Mouse (Mus musculus): ENCODE data around the gene Gss.

The Gss gene

DNA sequence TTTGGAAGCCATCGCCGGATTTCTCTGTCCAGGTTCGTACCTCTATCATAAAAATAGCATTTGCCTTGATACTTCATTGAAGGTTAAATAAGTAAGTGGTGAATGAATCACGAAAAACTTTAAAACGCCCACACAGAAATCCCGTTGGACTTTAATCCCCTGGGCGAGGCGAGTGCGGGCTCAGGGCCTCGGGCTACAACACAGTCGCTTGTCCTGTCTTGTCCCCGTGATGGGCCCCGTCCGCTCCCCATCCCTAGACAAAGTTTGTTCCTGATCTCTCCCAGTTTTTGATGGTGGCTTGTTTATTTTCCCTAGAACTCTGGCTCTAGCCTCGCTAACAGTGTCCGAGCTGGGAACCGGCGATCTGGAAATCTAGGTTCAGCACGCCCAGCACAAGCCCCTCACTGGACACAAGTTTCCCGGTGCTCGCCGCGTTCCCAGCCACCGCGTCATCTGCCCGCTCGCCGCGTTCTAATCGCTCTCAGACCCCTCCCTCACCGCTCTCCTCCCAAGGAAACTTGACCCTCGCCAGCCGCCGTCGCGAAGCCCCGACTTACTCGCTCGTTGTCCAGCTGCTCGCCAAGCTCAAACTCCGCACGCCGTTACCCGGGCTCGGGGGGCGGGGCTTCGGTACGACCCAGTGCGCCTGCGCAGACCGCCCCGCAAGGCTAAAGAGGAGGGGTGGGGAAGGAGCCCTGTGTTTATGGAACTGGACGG lies at the start of gene Gss:
Gss (minus strand) TSS at position 674 of the 717 bp plus-strand sequence.
- peak; percentile 96 to 99 for DNase-seq

DNA sequence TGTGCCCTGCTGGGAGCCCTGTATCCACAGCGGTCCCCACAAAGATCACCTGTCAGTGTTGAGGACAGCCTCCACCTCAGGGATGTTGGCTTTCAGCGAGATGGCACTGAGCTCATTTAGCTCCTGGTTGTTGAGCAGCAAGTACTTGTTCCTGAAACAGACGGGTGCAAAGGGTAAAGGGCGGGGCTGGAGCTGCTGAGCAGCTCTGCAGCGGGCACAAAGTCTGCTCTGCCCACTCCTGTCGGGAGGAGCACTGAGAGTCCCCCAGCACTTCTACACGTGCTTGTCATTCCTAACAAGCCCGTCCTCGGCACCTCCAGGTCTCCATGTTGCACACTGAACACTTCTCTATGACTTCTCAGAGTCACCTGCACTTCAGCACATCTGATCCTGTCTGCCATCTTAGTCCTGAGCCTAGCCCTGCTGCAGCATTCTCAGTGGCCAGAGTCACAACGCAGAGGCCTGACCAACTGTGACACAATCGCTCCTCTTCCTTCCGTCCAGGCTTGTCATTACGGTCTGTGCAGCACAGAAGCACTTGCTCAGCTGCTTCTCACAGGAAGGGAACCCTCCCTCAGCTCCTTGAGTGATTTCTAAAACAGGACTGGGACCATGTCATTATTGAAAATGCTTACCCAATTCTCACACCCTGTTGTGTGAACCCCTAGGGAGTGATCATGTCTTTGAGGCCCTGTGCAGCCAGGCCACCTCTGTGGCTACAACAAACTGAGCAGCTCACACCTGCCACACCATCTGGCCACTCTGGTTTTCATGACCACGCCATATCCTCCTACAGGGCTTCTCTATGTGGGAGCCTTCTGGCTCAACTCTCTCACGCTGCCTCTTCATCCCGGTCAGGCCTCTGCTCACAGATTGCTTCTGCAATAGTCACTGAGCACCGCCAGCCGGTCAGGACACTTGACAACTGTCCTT lies 49.2 kb upstream of the Gss start:
- peak; percentile 44 to 49 for DNase-seq

DNA sequence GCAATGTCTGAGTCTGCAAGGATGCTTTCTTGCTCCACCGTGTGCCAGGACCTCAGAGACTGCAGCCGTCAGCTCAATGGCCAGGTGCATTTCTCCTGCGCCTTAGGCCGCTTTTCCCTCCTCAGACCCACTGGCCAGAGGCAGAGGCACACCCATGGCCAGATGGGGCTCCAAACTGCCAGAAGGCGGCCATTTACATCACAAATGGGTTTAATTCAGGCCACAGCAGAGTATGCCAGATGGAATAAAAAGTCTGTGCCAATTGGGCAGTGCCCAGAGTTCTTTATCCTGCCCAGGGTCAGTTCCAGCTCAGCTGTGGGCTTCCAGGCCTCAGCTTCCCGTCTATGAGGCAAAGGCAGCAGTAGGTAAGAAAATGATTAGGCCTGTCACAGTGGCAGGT lies 48.0 kb upstream of the Gss start:
- peak; percentile 78 to 82 for DNase-seq

DNA sequence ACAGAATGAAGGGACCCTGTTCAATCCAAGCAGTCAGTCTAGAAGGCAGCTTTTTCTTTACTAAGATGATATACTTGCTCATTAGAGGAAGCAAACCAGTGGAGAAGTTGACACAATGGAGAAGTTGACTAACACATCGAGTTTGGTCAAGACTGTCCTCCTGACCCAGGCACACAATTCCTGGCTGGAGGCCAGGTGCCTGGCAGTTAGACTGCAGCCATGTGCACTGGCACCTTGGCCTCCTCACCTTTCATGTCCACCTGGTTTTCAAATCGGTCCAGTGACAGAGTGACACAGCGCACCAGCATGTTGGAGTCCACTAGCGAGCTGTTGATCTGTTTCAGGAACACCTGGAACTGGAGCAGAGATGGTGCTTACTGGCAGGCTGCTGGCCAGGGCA lies 44.8 kb upstream of the Gss start:
- DNase-seq: peak in 1 of 2 experiments; percentile 44

DNA sequence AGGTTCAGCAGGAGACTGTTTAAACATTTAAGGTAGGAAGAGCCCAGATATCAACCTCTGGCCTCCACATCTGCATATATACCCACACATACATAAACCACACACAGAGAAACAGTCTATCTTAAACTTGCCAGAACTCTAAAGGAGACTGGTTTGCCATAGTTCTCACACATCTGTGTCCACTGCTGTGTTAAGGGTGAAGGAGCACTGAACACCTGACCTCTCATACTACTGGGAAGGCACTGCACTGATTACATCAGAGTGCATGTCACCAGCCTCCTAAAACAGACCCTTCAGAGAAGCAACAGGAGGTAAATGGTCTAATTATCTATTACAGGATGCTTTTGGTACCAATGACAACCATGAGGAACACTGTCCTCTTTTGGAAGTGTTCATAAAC lies 44.3 kb upstream of the Gss start:
- DNase-seq: no peak

DNA sequence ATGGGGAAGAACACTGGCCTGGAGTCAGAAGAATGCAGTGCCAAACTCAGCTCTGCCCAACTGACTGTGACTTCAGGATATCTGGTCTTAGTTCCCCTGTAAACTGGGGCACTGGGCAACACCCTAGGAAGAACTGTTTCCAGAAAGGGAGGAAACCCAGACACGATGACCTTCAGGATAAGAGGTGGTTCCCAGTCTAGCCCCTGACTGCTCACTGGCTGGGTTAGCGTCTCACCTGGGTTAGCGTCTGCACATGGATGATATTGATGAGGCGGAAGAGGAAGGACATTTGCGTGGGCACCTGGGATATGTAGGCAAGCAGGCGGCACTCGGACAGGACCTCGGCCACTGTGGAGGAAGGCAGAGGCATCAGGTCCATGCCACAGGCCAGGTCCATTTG lies 43.4 kb upstream of the Gss start:
- DNase-seq: peak in 1 of 2 experiments; percentile 28

DNA sequence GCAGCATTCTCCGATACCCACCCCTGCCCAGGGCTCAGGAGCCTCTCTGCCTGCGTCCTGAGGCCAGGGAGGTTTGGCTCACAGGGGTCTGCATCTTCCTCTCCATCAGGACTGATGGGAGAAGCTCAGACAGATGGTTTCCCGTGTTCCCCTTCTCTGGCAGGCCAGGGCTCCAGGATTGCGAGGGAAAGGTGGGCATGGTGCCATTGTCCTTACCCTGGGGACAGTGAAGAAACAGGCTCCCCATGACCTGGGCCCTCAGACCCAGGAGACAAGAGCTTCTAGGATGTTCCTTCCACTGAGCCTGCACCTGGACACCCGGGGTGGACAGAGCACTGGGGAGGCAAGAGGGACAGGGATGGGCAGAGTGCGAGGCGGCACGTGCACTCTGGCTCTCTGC lies 42.0 kb upstream of the Gss start:
- peak in 1 of 2 experiments; percentile 44 for DNase-seq

DNA sequence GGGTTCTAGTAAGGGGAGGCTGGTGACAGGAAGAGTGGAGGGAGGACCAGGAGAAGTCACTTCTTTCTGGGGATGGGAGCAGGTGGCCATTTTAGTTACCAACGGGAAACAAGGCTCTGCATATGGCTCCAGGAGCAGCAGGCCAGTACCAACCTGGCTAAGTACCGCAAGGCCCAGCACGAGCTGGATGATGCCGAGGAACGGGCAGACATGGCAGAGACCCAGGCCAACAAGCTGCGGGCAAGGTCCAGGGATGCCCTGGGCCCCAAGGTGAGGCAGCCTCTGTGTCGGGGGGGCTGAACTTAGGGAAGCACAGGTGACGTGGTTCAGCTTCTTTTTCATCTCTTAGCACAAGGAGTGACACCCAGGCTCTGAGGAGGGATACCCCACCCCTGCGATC lies 41.1 kb upstream of the Gss start:
- peak; percentile 58 to 62 for DNase-seq

DNA sequence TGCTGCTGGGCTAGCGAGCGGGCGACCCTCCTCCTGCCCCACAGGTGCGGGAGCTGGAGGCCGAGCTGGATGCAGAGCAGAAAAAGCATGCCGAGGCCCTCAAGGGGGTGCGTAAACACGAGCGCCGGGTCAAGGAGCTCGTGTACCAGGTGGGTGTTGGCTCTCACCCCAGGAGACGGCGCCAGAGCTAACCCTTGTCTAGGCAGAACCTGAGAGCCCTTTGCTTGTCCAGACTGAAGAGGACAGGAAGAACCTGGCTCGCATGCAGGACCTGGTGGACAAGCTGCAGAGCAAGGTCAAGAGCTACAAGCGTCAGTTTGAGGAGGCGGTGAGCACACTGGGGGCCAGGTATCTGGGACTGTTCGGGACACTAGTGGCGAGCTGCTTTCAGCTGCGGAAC lies 40.5 kb upstream of the Gss start:
- DNase-seq: peak in 1 of 2 experiments; percentile 30

DNA sequence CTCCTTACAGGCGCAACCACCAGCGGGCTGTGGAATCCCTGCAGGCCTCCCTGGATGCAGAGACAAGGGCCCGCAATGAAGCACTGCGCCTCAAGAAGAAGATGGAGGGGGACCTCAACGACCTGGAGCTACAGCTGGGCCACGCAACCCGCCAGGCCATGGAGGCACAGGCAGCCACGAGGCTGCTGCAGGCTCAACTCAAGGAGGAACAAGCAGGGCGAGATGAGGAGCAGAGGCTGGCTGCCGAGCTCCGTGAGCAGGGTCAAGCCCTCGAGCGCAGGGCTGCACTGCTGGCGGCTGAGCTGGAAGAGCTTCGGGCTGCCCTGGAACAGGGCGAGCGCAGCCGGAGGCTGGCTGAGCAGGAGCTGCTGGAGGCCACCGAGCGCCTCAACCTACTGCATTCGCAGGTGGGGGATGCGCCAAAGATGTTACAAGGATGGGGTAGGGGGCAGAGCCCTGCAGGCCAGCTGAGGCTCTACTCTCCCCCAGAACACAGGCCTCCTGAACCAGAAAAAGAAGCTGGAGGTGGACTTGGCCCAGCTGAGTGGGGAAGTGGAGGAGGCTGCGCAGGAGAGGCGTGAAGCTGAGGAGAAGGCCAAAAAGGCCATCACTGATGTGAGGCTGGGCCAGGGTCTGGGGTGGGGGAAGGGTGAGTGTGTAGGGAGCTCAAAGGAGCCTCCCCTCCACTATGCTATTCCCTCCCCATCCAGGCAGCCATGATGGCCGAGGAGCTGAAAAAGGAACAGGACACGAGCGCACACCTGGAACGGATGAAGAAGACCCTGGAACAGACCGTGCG lies 39.7 kb upstream of the Gss start:
- no peak for DNase-seq

DNA sequence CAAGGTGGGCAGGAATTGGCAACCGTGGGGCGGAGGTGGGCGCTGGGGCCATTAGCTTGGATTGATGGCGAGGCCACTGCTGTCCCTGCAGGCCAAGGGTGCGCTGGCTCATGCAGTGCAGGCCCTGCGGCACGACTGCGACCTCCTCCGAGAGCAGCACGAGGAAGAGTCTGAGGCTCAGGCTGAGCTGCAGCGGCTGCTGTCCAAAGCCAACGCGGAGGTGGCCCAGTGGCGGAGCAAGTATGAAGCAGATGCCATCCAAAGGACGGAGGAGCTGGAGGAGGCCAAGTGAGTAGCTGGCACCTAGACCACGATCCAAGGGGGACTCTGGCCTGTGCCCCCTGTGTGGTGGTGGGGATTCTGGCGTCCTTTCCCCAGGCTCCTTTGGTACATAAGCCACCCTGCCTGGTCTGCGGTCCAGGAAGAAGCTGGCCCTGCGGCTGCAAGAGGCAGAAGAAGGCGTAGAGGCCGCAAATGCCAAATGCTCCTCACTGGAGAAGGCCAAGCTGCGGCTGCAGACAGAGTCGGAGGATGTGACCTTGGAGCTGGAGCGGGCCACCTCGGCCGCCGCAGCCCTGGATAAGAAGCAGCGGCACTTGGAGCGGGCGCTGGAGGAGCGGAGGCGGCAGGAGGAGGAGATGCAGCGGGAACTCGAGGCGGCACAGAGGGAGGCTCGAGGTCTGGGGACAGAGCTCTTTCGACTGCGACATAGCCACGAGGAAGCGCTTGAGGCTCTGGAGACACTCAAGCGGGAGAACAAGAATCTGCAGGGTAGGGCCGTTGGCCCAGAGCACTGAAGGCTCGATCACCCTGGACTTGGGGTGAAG lies 38.2 kb upstream of the Gss start:
- peak in 1 of 2 experiments; percentile 47 for DNase-seq

DNA sequence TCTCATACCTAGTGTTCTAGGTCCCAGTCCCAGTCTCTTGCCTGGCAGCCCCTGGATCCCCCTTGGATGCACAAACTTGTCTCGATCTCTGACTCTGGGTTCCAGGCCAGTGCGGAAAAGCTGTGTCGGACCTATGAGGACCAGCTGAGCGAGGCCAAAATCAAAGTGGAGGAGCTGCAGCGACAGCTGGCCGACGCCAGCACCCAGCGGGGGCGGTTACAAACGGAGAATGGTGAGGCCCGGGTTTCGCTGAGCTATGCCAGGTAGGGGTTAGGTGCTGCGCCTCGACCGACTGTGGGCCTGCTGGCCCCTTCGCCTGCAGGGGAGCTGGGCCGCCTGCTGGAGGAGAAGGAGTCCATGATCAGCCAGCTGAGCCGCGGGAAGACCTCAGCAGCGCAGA lies 37.5 kb upstream of the Gss start:
- peak in 1 of 2 experiments; percentile 35 for DNase-seq

DNA sequence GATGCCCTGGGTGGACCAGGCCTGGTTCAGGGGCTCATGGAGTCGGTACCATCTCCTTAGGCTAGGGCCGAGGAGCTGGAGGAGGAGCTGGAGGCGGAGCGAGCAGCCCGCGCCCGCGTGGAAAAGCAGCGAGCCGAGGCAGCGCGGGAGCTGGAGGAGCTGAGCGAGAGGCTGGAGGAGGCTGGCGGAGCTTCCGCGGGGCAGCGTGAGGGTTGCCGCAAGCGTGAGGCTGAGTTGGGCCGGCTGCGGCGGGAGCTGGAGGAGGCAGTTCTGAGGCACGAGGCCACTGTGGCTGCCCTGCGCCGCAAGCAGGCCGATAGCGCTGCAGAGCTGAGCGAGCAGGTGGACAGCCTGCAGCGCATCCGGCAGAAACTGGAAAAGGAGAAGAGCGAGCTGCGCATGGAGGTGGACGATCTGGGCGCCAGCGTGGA lies 36.6 kb upstream of the Gss start:
- peak; percentile 78 to 80 for DNase-seq

DNA sequence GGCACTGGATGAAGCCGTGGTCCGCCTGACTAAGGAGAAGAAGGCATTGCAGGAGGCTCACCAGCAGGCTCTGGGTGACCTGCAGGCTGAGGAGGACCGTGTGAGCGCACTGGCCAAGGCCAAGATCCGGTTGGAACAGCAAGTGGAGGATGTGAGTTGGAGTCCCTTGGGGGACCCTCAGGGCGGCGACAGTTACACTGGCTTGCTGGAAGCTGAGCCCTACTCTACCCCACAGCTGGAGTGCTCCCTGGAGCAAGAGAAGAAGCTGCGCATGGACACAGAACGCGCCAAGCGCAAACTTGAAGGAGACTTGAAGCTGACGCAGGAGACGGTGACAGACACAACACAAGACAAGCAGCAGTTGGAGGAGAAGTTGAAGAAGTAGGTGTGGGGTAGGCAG lies 35.9 kb upstream of the Gss start:
- peak in 1 of 2 experiments; percentile 45 for DNase-seq

DNA sequence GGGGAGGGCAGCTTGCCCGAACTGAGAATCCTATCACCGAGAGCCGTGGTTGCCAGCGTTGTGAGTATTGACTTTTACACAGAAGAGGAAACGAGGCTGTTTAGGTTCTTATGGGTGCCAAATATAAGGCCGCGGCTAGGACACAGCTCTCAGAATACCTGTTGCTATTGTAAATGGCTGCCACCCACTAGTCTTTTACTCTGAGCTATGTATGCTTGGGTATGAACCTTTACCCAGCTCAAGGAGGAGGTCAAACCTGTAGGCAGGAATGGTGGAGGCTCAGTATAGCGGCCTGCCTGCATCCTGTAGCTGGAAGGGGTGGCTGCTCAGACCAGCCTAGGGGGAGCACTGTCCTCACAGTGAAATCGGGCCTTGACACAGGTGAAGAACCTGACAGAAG lies 35.5 kb upstream of the Gss start:
- no peak for DNase-seq

DNA sequence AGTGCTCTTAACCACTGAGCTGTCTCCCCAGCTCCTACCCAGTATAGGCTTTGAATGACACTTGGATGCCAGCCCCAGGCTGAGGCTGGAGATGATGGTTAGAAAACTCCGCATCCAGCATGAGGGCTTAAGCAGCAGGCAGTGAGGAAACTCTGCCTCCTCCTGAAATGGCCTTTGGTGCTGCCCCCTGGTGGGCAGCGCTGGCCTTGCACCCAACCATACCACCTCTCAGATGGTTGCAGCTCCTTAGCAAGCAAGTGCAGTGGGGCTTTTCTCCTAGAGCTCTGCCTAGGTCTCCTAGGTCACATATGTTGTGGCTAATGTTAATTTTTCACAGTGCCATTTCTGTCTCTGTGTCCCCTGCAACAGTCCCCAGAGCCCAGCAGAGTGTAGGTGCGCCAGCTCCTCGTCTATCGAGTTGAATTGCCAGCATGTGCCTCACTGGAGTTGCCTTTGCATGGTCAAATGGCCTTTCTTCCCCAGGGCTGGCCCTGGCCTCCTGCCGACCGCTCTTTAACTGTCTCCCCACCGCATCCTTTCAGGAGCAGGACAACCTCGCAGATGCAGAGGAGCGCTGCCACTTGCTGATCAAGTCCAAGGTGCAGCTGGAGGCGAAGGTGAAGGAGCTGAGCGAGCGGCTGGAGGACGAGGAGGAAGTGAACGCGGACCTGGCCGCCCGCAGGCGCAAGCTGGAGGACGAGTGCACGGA lies 34.6 kb upstream of the Gss start:
- DNase-seq: peak; percentile 74 to 83

DNA sequence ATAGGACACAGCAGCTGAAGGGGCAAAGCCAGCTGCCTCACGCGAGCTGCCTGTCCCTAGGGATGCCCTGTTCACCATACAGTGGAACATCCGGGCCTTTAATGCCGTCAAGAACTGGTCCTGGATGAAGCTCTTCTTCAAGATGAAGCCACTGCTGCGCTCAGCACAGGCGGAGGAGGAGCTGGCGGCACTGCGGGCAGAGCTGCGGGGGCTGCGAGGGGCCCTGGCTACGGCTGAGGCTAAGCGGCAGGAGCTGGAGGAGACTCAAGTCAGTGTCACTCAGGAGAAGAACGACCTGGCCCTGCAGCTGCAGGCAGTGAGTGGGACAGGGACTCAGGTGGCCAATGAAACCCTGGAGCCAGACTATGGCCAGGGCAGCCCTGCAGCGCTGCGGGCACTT lies 33.7 kb upstream of the Gss start:
- DNase-seq: no peak

DNA sequence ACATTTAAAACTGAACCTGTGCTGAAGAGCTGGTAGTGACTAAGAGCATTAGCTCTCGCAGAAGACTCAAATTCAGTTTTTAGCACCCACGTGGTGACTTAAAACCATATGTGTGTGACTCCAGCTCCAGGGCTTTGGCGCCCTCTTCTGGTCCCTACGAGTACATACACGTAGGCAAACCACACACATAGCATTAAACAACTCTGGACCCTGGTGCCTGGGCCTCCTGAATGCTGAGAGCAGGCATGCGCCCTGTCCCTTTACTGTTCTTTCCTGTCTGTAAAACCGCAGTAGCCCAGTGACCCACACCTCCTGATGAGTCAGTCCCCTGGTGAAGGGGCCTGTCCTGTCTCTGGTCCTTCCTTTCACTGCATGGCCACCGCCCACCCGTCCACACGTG lies 32.1 kb upstream of the Gss start:
- peak in 1 of 2 experiments; percentile 53 for DNase-seq

DNA sequence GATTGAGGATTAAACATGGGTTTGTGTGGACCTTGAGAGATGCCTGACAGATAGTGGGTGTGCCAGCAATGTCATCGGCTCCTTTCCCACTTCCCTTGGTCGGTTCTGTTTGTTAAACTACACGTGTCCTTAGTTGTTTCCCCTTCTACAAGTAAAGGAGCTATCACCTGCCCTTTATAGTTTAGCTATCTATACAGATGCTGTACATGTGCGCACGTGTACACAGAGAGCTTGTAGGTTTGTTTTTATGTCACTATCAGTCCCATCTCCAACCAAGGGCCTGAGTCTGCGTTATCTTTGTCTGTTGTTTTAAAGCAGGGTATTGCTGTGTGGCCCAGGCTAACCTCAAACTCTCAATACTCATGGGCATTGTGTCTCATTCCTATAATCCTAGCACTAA lies 31.4 kb upstream of the Gss start:
- DNase-seq: no peak

DNA sequence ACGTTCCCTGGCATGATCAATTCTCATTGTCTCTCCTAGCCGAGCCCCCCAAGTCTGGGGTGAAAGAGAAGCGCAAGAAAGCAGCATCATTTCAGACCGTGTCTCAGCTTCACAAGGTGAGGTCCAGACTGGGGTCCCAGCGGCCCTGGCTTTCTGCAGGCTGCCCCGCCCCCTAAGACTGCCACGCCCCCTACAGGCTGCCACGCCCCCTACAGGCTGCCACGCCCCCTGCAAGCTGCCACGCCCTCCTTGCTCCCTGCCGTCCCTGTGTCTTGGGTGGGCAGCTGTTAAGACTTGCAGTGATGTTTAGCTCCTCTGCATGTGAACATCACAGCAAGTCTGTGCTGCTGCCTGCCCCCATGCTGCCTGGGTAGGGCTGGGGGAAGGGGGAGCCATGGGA lies 30.0 kb upstream of the Gss start:
- DNase-seq: no peak

DNA sequence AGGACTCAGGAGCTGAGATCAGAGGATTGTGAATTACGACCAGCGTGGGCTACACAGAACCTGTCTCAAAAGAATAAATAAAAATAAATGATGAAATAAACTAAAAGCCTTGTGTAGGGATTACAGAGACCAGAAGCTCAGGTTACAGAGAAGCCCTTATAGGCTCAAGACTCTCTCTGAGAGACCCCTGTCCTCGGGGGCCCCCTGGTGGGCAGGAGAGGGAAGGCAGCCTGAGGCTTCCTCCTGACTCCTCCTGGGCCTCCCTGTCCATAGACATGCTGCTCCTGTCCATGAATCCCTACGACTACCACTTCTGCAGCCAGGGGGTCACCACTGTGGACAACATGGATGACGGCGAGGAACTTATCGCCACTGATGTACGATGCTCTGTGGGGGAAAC lies 27.2 kb upstream of the Gss start:
- peak; percentile 91 to 92 for DNase-seq

DNA sequence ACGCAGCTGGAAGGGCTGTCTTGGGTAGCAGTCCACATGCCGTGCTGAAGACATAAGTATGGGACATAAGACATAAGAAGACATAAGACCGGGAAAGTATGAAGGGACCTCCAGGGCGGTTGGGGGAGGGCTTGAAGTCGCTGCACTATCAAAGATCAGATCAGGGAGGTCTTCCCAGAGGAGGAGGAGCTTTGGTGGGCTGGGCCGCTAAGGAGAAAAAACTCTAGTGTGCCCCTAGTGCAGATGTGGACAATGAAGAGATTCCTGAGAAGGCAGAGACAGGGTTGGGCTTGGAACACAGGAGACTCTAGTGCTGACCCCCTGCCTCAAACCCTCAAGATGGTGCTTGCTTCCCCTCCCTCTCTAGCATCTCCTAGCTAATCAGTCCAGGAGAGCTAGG lies 24.4 kb upstream of the Gss start:
- DNase-seq: no peak

All from cerebellum, adult 18-20 months (tissue).